In genomic region chr5:65457086-65457827, GRCm38 (mm10) we compare ENCODE assay signal across 13 mouse cellular contexts. TPM values are rescaled to one million over a fixed set of nuclear protein-coding genes. Genes with fewer than 3 reads are reported as not detected.
DNase-seq lines count a peak whose midpoint lies in the region; ATAC-seq and TF ChIP-seq lines count a peak whose summit lies in the region.
"Had no signal": no experiment of that assay in that cellular context is flagged by ENCODE, and none has a peak within 500 bp of the region (broad histone marks: within the 10 kb centered on the region; RNA-seq: fewer than 3 reads in every experiment).

No protein-coding gene starts in this region.

- no peak overlapping the region; the same call in 1 of the 2 replicates for H3K9ac ChIP-seq in heart, embryonic 14.5 days (ENCODE audit: low read length)
- H3K9ac ChIP-seq in hindbrain, embryonic 14.5 days: no peak overlapping the region
- H3K9ac ChIP-seq: neural tube, embryonic 12.5 days had no signal

- DNase-seq in urinary bladder, postnatal 14 days (ENCODE audit: low spot score): peak; percentile 34
- DNase-seq in urinary bladder, postnatal 4 days (ENCODE audit: low spot score in 2 of 2): no peak
- DNase-seq in lung, adult 2 months: peak; percentile 14
- no peak for DNase-seq in hindbrain, embryonic 14.5 days (ENCODE audit: low spot score)
- no peak for DNase-seq in gastrocnemius, postnatal 10 days
- DNase-seq in retina, postnatal 1 day: no peak
- DNase-seq: adrenal gland, postnatal 10 days had no signal

- H3K36me3 ChIP-seq in heart, embryonic 14.5 days (ENCODE audit: control insufficient read depth, insufficient read depth, low read length): peaks cover 24% of the 10 kb centered on the region
- H3K36me3 ChIP-seq in hindbrain, embryonic 14.5 days (replicated peaks; ENCODE audit: control insufficient read depth, insufficient read depth): peaks cover 32% of the 10 kb centered on the region

- H3K4me1 ChIP-seq in heart, embryonic 14.5 days (ENCODE audit: control insufficient read depth in 2 of 2, insufficient read depth in 2 of 2, low read length in 2 of 2): peaks cover 27 to 61% of the 10 kb centered on the region in 2 experiments
- peaks cover 8% of the 10 kb centered on the region; the same call in 1 of the 2 replicates for H3K4me1 ChIP-seq in lung, adult 2 months (ENCODE audit: control insufficient read depth, insufficient read depth, low read length)
- H3K4me1 ChIP-seq in hindbrain, embryonic 14.5 days (replicated peaks; ENCODE audit: control insufficient read depth, insufficient read depth, low read length): no peaks in the 10 kb centered on the region
- H3K4me1 ChIP-seq: neural tube, embryonic 12.5 days had no signal

- H3K4me3 ChIP-seq in heart, embryonic 14.5 days (ENCODE audit: control insufficient read depth in 1 of 2, insufficient read depth in 1 of 2, low read depth in 1 of 2, low read length in 2 of 2): no peak overlapping the region
- no peak overlapping the region for H3K4me3 ChIP-seq in lung, adult 2 months (replicated peaks; ENCODE audit: extremely low read depth, low read depth, low read length)
- H3K4me3 ChIP-seq in hindbrain, embryonic 14.5 days (replicated peaks; ENCODE audit: low read length): no peak overlapping the region
- H3K4me3 ChIP-seq: erythroblast, embryonic 14.5 days; neural tube, embryonic 12.5 days had no signal

- WGBS in heart, embryonic 14.5 days: 57% methylated on average over 7 of the region's 7 CpGs
- 54% methylated on average over 7 of the region's 7 CpGs for WGBS in lung, adult 2 months
- WGBS in hindbrain, embryonic 14.5 days: 75% methylated on average over 7 of the region's 7 CpGs

- H3K4me2 ChIP-seq in heart, embryonic 14.5 days (ENCODE audit: low read length): no peak overlapping the region
- no peak overlapping the region for H3K4me2 ChIP-seq in hindbrain, embryonic 14.5 days (replicated peaks)
- H3K4me2 ChIP-seq: neural tube, embryonic 12.5 days had no signal

- no peak for TF ChIP-seq CTCF in lung, adult 2 months (IDR thresholded peaks at IDR 0.05; ENCODE audit: insufficient read depth, low read length)

- no peak for TF ChIP-seq POLR2A in lung, adult 2 months (IDR thresholded peaks at IDR 0.05; ENCODE audit: borderline replicate concordance, extremely low read depth, low read depth, low read length)

- H3K27ac ChIP-seq in heart, embryonic 14.5 days (replicated peaks in 1 of 2; ENCODE audit: control insufficient read depth in 1 of 2, insufficient read depth in 1 of 2, low read depth in 2 of 2, low read length in 2 of 2): peak overlapping the region; percentile 68 to 71
- no peak overlapping the region for H3K27ac ChIP-seq in hindbrain, embryonic 14.5 days
- H3K27ac ChIP-seq: neural tube, embryonic 12.5 days had no signal

- ATAC-seq in heart, embryonic 14.5 days (ENCODE audit: insufficient number of reproducible peaks, insufficient read depth, low FRiP score, low read depth): no peak
- no peak for ATAC-seq in inflammation-experienced regulatory T-cells, adult 6 months
- ATAC-seq in hindbrain, embryonic 14.5 days (ENCODE audit: low FRiP score): no peak

- no peaks in the 10 kb centered on the region for H3K9me3 ChIP-seq in heart, embryonic 14.5 days (ENCODE audit: control insufficient read depth, low read length)
- no peaks in the 10 kb centered on the region for H3K9me3 ChIP-seq in hindbrain, embryonic 14.5 days (ENCODE audit: control insufficient read depth, low read length)
- H3K9me3 ChIP-seq: neural tube, embryonic 12.5 days had no signal

- no peaks in the 10 kb centered on the region for H3K27me3 ChIP-seq in heart, embryonic 14.5 days (ENCODE audit: control insufficient read depth, insufficient read depth, low read length)
- no peaks in the 10 kb centered on the region for H3K27me3 ChIP-seq in hindbrain, embryonic 14.5 days (ENCODE audit: control insufficient read depth, insufficient read depth, low read length)
- H3K27me3 ChIP-seq: neural tube, embryonic 12.5 days had no signal

RNA-seq across cellular contexts. Expression of gene Ugdh, which starts 21.5 kb away (rescaled TPM):
- polyA plus RNA-seq in heart, embryonic 14.5 days (2014; fragmentation: Nextera tagmentation; extraction: Ambion mirVana): 48.7 and 59.8 TPM in 2 replicates
- polyA plus RNA-seq in lung, adult 2 months (2012; rRNA removed): 8.7 and 12.2 TPM in 2 replicates
- polyA plus RNA-seq in inflammation-experienced regulatory T-cells, adult 6 months (2017; shearing (Covaris generic)): 10 to 100 TPM; 15.4 to 16.6 (median 15.8) TPM
- 40.2 and 46.5 TPM in 2 replicates for polyA plus RNA-seq in hindbrain, embryonic 14.5 days (2014; fragmentation: Nextera tagmentation; extraction: Ambion mirVana)
- total RNA-seq in gastrocnemius, postnatal 10 days (2021): 10 to 100 TPM; 20.7 to 24.6 TPM

RNA-seq across cellular contexts. Expression of gene Gm43552, which starts 35.4 kb away (rescaled TPM):
- not detected in 2 replicates for polyA plus RNA-seq in heart, embryonic 14.5 days (2014; fragmentation: Nextera tagmentation; extraction: Ambion mirVana)
- not detected in 2 replicates for polyA plus RNA-seq in lung, adult 2 months (2012; rRNA removed)
- polyA plus RNA-seq in inflammation-experienced regulatory T-cells, adult 6 months (2017; shearing (Covaris generic)): not detected
- polyA plus RNA-seq in hindbrain, embryonic 14.5 days (2014; fragmentation: Nextera tagmentation; extraction: Ambion mirVana): not detected in 2 replicates
- 1 to 10 TPM; 1.3 to 3.7 TPM for total RNA-seq in gastrocnemius, postnatal 10 days (2021)
- total RNA-seq: adrenal gland, postnatal 10 days; liver, adult 2 months had no signal
- polyA plus RNA-seq: erythroblast, embryonic 14.5 days; hindbrain, embryonic 11.5 days; neural tube, embryonic 12.5 days had no signal

Comparison
In these comparisons a context has a peak if more than half of its experiments do, and no peak if none do; other contexts are left out.
1. DNase-seq: peak in urinary bladder, postnatal 14 days (single experiment) and lung, adult 2 months (single experiment); none in urinary bladder, postnatal 4 days (0 of 2), hindbrain, embryonic 14.5 days (single experiment), gastrocnemius, postnatal 10 days (single experiment) and retina, postnatal 1 day (single experiment).